ENCODE assay signal across 7 mouse cellular contexts in genomic region chr11:102880585-102881313, GRCm38 (mm10). TPM values are rescaled to one million over a fixed set of nuclear protein-coding genes. Genes with fewer than 3 reads are reported as not detected.
A peak's percentile ranks its signal among the peaks of the same experiment; 100 is the strongest.
DNase-seq lines count a peak whose midpoint lies in the region; ATAC-seq lines count a peak whose summit lies in the region.

Gene Eftud2, minus strand, starts transcription at chr11:102880985.
Gene Ccdc103, plus strand, starts transcription at chr11:102881204.

- peak within 1 kb of the TSS; percentile 70 for H3K27ac ChIP-seq in embryonic facial prominence, embryonic 11.5 days (replicated peaks; ENCODE audit: low read depth, low read length)
- peak within 1 kb of the TSS; percentile 79 for H3K27ac ChIP-seq in limb, embryonic 11.5 days (replicated peaks; ENCODE audit: low read depth, low read length)
- peak within 1 kb of the TSS; percentile 90 for H3K27ac ChIP-seq in midbrain, embryonic 14.5 days (replicated peaks; ENCODE audit: low read depth, low read length)

- H3K9ac ChIP-seq in embryonic facial prominence, embryonic 11.5 days (replicated peaks; ENCODE audit: low read length), result peak within 1 kb of the TSS; percentile 84
- H3K9ac ChIP-seq in limb, embryonic 11.5 days (ENCODE audit: low read length), result peak within 1 kb of the TSS; percentile 83
- peak within 1 kb of the TSS; percentile 79 for H3K9ac ChIP-seq in midbrain, embryonic 14.5 days (replicated peaks; ENCODE audit: low read length)

- no peaks in the 10 kb centered on the region for H3K4me1 ChIP-seq in embryonic facial prominence, embryonic 11.5 days (ENCODE audit: control insufficient read depth, insufficient read depth, low read length)
- peaks cover 5% of the 10 kb centered on the region; the same call in 1 of the 2 replicates for H3K4me1 ChIP-seq in limb, embryonic 11.5 days (ENCODE audit: control insufficient read depth, insufficient read depth, low read length)
- H3K4me1 ChIP-seq in midbrain, embryonic 14.5 days (ENCODE audit: control insufficient read depth, insufficient read depth, low read length), result peaks cover 16% of the 10 kb centered on the region

- H3K9me3 ChIP-seq in embryonic facial prominence, embryonic 11.5 days (replicated peaks; ENCODE audit: control insufficient read depth, low read length), result no peaks in the 10 kb centered on the region
- H3K9me3 ChIP-seq in limb, embryonic 11.5 days (ENCODE audit: control insufficient read depth, low read length), result no peaks in the 10 kb centered on the region
- H3K9me3 ChIP-seq in midbrain, embryonic 14.5 days (ENCODE audit: control insufficient read depth, low read length), result no peaks in the 10 kb centered on the region

- under 1% methylated on average over 62 of the region's 62 CpGs for WGBS in embryonic facial prominence, embryonic 11.5 days
- under 1% methylated on average over 62 of the region's 62 CpGs for WGBS in limb, embryonic 11.5 days
- under 1% methylated on average over 62 of the region's 62 CpGs for WGBS in midbrain, embryonic 14.5 days

- H3K4me3 ChIP-seq in embryonic facial prominence, embryonic 11.5 days (ENCODE audit: low read depth, low read length), result peak within 1 kb of the TSS; percentile 82
- peak within 1 kb of the TSS; percentile 80 for H3K4me3 ChIP-seq in limb, embryonic 11.5 days (ENCODE audit: low read depth, low read length)
- peak within 1 kb of the TSS; percentile 63 for H3K4me3 ChIP-seq in midbrain, embryonic 14.5 days (replicated peaks; ENCODE audit: low read depth, low read length)

- no peaks in the 10 kb centered on the region for H3K27me3 ChIP-seq in embryonic facial prominence, embryonic 11.5 days (ENCODE audit: control insufficient read depth, insufficient read depth, low read length)
- no peaks in the 10 kb centered on the region for H3K27me3 ChIP-seq in limb, embryonic 11.5 days (ENCODE audit: control insufficient read depth, insufficient read depth, low read length)
- no peaks in the 10 kb centered on the region for H3K27me3 ChIP-seq in midbrain, embryonic 14.5 days (ENCODE audit: control insufficient read depth, insufficient read depth, low read length)

- H3K36me3 ChIP-seq in embryonic facial prominence, embryonic 11.5 days (replicated peaks; ENCODE audit: control insufficient read depth, insufficient read depth, low read depth, low read length), result peaks cover 4% of the 10 kb centered on the region
- H3K36me3 ChIP-seq in limb, embryonic 11.5 days (ENCODE audit: control insufficient read depth, insufficient read depth, low read length), result peaks cover 2% of the 10 kb centered on the region; the same call in 1 of the 2 replicates
- peaks cover 21% of the 10 kb centered on the region for H3K36me3 ChIP-seq in midbrain, embryonic 14.5 days (ENCODE audit: control insufficient read depth, insufficient read depth, low read length)

- H3K4me2 ChIP-seq in embryonic facial prominence, embryonic 11.5 days (ENCODE audit: low read depth, low read length), result peak within 1 kb of the TSS; percentile 46
- peak within 1 kb of the TSS; percentile 68 for H3K4me2 ChIP-seq in limb, embryonic 11.5 days (ENCODE audit: low read depth, severe bottlenecking)
- H3K4me2 ChIP-seq in midbrain, embryonic 14.5 days (ENCODE audit: low read length), result peak within 1 kb of the TSS; percentile 74

- DNase-seq in adrenal gland, postnatal 14 days, result peak; percentile 95
- peak; percentile 92 for DNase-seq in embryonic facial prominence, embryonic 11.5 days (ENCODE audit: low spot score)
- DNase-seq in heart, adult 11 months, result peak; percentile 99
- DNase-seq in kidney, adult 18-20 months, result peak; percentile 96
- peak; percentile 96 for DNase-seq in limb, embryonic 11.5 days (ENCODE audit: low spot score)
- DNase-seq in midbrain, embryonic 14.5 days, result peak; percentile 97
- DNase-seq in spleen, adult 18-20 months, result peak; percentile 83 to 92

- ATAC-seq in embryonic facial prominence, embryonic 11.5 days (replicated peaks; ENCODE audit: insufficient number of reproducible peaks, low FRiP score, low TSS enrichment, low read depth), result peak; percentile 85
- peak; percentile 86 for ATAC-seq in limb, embryonic 11.5 days (ENCODE audit: insufficient number of reproducible peaks, low FRiP score, low TSS enrichment, low read depth)
- ATAC-seq in midbrain, embryonic 14.5 days (ENCODE audit: low FRiP score, low TSS enrichment), result peak; percentile 92

RNA-seq across cellular contexts. Expression of gene Eftud2, which starts in this region (rescaled TPM):
- 79.9 and 96.2 TPM in 2 replicates for total RNA-seq in adrenal gland, postnatal 14 days (2021)
- 246 and 257 TPM in 2 replicates for polyA plus RNA-seq in embryonic facial prominence, embryonic 11.5 days (2014; fragmentation: Nextera tagmentation; extraction: Ambion mirVana)
- polyA plus RNA-seq in limb, embryonic 11.5 days (2014; fragmentation: Nextera tagmentation; extraction: Ambion mirVana), result 276 and 303 TPM in 2 replicates
- 111 and 150 TPM in 2 replicates for polyA plus RNA-seq in midbrain, embryonic 14.5 days (2014; fragmentation: Nextera tagmentation; extraction: Ambion mirVana)

RNA-seq across cellular contexts. Expression of gene Ccdc103, which starts in this region (rescaled TPM):
- total RNA-seq in adrenal gland, postnatal 14 days (2021), result 0.38 and 0.59 TPM in 2 replicates
- 1.00 and 1.5 TPM in 2 replicates for polyA plus RNA-seq in embryonic facial prominence, embryonic 11.5 days (2014; fragmentation: Nextera tagmentation; extraction: Ambion mirVana)
- polyA plus RNA-seq in limb, embryonic 11.5 days (2014; fragmentation: Nextera tagmentation; extraction: Ambion mirVana), result 0.99 and 1.4 TPM in 2 replicates
- polyA plus RNA-seq in midbrain, embryonic 14.5 days (2014; fragmentation: Nextera tagmentation; extraction: Ambion mirVana), result 2.1 and 2.4 TPM in 2 replicates

Comparison
In these comparisons a context has a peak if more than half of its experiments do, and no peak if none do; other contexts are left out.
1. Peak in every context shown above with its lines: DNase-seq, ATAC-seq, H3K4me3 ChIP-seq and H3K27ac ChIP-seq.